ENCODE assay signal across 8 mouse cellular contexts in the genomic region with DNA sequence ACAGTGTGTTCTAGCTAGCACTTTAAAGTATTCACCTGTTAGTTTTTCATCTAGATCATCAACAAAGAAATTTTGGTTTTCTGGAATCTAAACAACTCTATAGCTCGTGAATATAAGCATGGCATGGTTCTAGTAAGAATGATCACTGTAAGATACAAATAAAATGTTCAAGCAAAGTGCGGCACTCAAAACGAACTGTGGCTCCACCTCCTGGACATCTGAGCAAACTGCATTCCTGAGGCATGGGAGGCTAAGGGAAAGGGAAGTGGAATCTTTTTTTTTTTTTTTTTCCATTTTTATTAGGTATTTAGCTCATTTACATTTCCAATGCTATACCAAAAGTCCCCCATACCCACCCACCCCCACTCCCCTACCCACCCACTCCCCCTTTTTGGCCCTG.
A peak's percentile ranks its signal among the peaks of the same experiment; 100 is the strongest.
DNase-seq lines count a peak whose midpoint lies in the region; ATAC-seq and TF ChIP-seq lines count a peak whose summit lies in the region.
"Not testable (repeated sequence)": the region's sequence is repeated elsewhere in the genome, so short reads cannot be mapped to it uniquely, and the experiment has no call there.

No protein-coding gene starts in this region.

- not testable (repeated sequence) for H3K9ac ChIP-seq in liver, adult 2 months (ENCODE audit: low read depth, low read length); midbrain, embryonic 14.5 days (replicated peaks; ENCODE audit: low read length)

- not testable (repeated sequence) for H3K4me2 ChIP-seq in midbrain, embryonic 14.5 days (ENCODE audit: low read length)

- H3K36me3 ChIP-seq in kidney, adult 2 months (ENCODE audit: control insufficient read depth, insufficient read depth, low read length); liver, adult 2 months (ENCODE audit: control insufficient read depth, insufficient read depth, low read length); midbrain, embryonic 14.5 days (ENCODE audit: control insufficient read depth, insufficient read depth, low read length): not testable (repeated sequence)

- not testable (repeated sequence) for H3K9me3 ChIP-seq in midbrain, embryonic 14.5 days (ENCODE audit: control insufficient read depth, low read length)

- not testable (repeated sequence) for TF ChIP-seq POLR2A in kidney, adult 2 months (IDR thresholded peaks at IDR 0.05; ENCODE audit: low read depth, low read length); liver, adult 2 months (IDR thresholded peaks at IDR 0.05; ENCODE audit: extremely low read depth, insufficient read depth, low read length)

- H3K4me1 ChIP-seq in kidney, adult 2 months (ENCODE audit: control insufficient read depth, insufficient read depth, low read length); liver, adult 2 months (ENCODE audit: control insufficient read depth, insufficient read depth, low read length); midbrain, embryonic 14.5 days (ENCODE audit: control insufficient read depth, insufficient read depth, low read length): not testable (repeated sequence)

- peak; percentile 65 for TF ChIP-seq CTCF in kidney, adult 2 months (conservative IDR thresholded peaks at IDR 0.05; ENCODE audit: insufficient read depth, insufficient read length, low read depth, low read length)
- peak; percentile 65; the same call in 1 of the 2 replicates for TF ChIP-seq CTCF in liver, adult 2 months (IDR thresholded peaks at IDR 0.05; ENCODE audit: low read depth, low read length)

- H3K27ac ChIP-seq in kidney, adult 2 months (ENCODE audit: insufficient read depth, low read depth, low read length); liver, adult 2 months (replicated peaks; ENCODE audit: insufficient read depth, low read depth, low read length); midbrain, embryonic 14.5 days (replicated peaks; ENCODE audit: low read depth, low read length): not testable (repeated sequence)

- ATAC-seq in midbrain, embryonic 14.5 days (ENCODE audit: low FRiP score, low TSS enrichment) = 0 out of 2 replicates have a peak, but pooled peaks have one; percentile 64

- DNase-seq in B cell, adult 2 months = peak; percentile 57 to 61
- DNase-seq in ZHBTc4 (ENCODE audit: low read depth, low spot score) = peak; percentile 64
- peak; percentile 66 for DNase-seq in embryo, embryonic 10 days (ENCODE audit: low spot score)
- DNase-seq in frontal cortex, postnatal 36 days (ENCODE audit: low spot score in 2 of 2) = peak; percentile 8 to 10
- DNase-seq in kidney, adult 2 months = peak; percentile 4
- DNase-seq in liver, adult 2 months (ENCODE audit: extremely low read depth, low read depth, low spot score) = peak; percentile 5
- DNase-seq in midbrain, embryonic 14.5 days = peak; percentile 74
- peak; percentile 19 for DNase-seq in right cerebral cortex, postnatal 14 days

- not testable (repeated sequence) for H3K79me2 ChIP-seq in liver, adult 2 months (ENCODE audit: control insufficient read depth, insufficient read depth, low read length)

- not testable (repeated sequence) for H3K27me3 ChIP-seq in kidney, adult 2 months (replicated peaks; ENCODE audit: control insufficient read depth, insufficient read depth, low read length); liver, adult 2 months (ENCODE audit: control insufficient read depth, insufficient read depth, low read length); midbrain, embryonic 14.5 days (ENCODE audit: control insufficient read depth, insufficient read depth, low read length)

- WGBS in kidney, adult 2 months = 12% methylated on average over 3 of the region's 3 CpGs
- 5% methylated on average over 3 of the region's 3 CpGs for WGBS in liver, adult 2 months
- WGBS in midbrain, embryonic 14.5 days = 15% methylated on average over 3 of the region's 3 CpGs

- H3K4me3 ChIP-seq in kidney, adult 2 months (ENCODE audit: insufficient read depth, low read depth, low read length); liver, adult 2 months (ENCODE audit: insufficient read depth, low read depth, low read length); midbrain, embryonic 14.5 days (replicated peaks; ENCODE audit: low read depth, low read length): not testable (repeated sequence)

Comparison
In these comparisons a context has a peak if more than half of its experiments do, and no peak if none do; other contexts are left out.
1. DNase-seq: peak in every context shown above with its lines; median percentile 74 in midbrain, embryonic 14.5 days; 66 in embryo, embryonic 10 days; 64 in ZHBTc4; 59 in B cell, adult 2 months; 19 in right cerebral cortex, postnatal 14 days; 9 in frontal cortex, postnatal 36 days; 5 in liver, adult 2 months; 4 in kidney, adult 2 months.